ENCODE assay signal across 8 mouse cellular contexts in genomic region chr1:180256138-180256674, GRCm38 (mm10). TPM values are rescaled to one million over a fixed set of nuclear protein-coding genes. Genes with fewer than 3 reads are reported as not detected.
DNase-seq lines count a peak whose midpoint lies in the region; ATAC-seq and TF ChIP-seq lines count a peak whose summit lies in the region.

No protein-coding gene starts in this region.

- peaks cover 18% of the 10 kb centered on the region for H3K4me1 ChIP-seq in embryonic facial prominence, embryonic 13.5 days
- H3K4me1 ChIP-seq in limb, embryonic 14.5 days (ENCODE audit: control insufficient read depth, insufficient read depth, low read length), result peaks cover 9% of the 10 kb centered on the region; the same call in 1 of the 2 replicates
- H3K4me1 ChIP-seq in midbrain, postnatal 0 days (ENCODE audit: insufficient read depth, low read length), result peaks cover 6% of the 10 kb centered on the region; the same call in 1 of the 2 replicates

- DNase-seq in 3134 (ENCODE audit: extremely low read depth, insufficient read length, low spot score), result peak; percentile 91
- peak; percentile 99 to 100 for DNase-seq in adrenal gland, postnatal 36 days
- peak; percentile 95 for DNase-seq in heart, adult 8-10 months (ENCODE audit: low spot score)
- DNase-seq in kidney, adult 9 months, result peak; percentile 97
- peak; percentile 94 for DNase-seq in limb, embryonic 14.5 days (ENCODE audit: low spot score)
- peak; percentile 90 for DNase-seq in midbrain, postnatal 0 days (ENCODE audit: low spot score)
- DNase-seq in spleen, postnatal 14 days (ENCODE audit: low spot score in 2 of 2), result peak; percentile 100

- H3K27ac ChIP-seq in embryonic facial prominence, embryonic 13.5 days, result peak overlapping the region; percentile 72
- no peak overlapping the region; the same call in 1 of the 2 replicates for H3K27ac ChIP-seq in limb, embryonic 14.5 days (replicated peaks; ENCODE audit: low read depth, low read length)
- peak overlapping the region; percentile 92 for H3K27ac ChIP-seq in midbrain, postnatal 0 days (ENCODE audit: low read depth, low read length)

- under 1% methylated on average over 39 of the region's 39 CpGs for WGBS in embryonic facial prominence, embryonic 13.5 days
- WGBS in limb, embryonic 14.5 days, result under 1% methylated on average over 23 of the region's 39 CpGs
- under 1% methylated on average over 37 of the region's 39 CpGs for WGBS in midbrain, postnatal 0 days

- TF ChIP-seq CTCF in midbrain, postnatal 0 days (IDR thresholded peaks at IDR 0.05), result no peak

- no peaks in the 10 kb centered on the region for H3K36me3 ChIP-seq in embryonic facial prominence, embryonic 13.5 days
- H3K36me3 ChIP-seq in limb, embryonic 14.5 days (ENCODE audit: control insufficient read depth, insufficient read depth, low read length), result no peaks in the 10 kb centered on the region
- H3K36me3 ChIP-seq in midbrain, postnatal 0 days (ENCODE audit: insufficient read depth, low read length), result no peaks in the 10 kb centered on the region

- peak overlapping the region; percentile 77 for H3K4me3 ChIP-seq in embryonic facial prominence, embryonic 13.5 days
- H3K4me3 ChIP-seq in limb, embryonic 14.5 days (replicated peaks; ENCODE audit: low read length), result peak overlapping the region; percentile 65
- H3K4me3 ChIP-seq in midbrain, postnatal 0 days (ENCODE audit: low read depth, low read length), result peak overlapping the region; percentile 79

- H3K27me3 ChIP-seq in embryonic facial prominence, embryonic 13.5 days, result peaks cover 9% of the 10 kb centered on the region; the same call in 1 of the 2 replicates
- no peaks in the 10 kb centered on the region for H3K27me3 ChIP-seq in limb, embryonic 14.5 days (ENCODE audit: control insufficient read depth, insufficient read depth, low read length)
- H3K27me3 ChIP-seq in midbrain, postnatal 0 days (ENCODE audit: insufficient read depth, low read length), result no peaks in the 10 kb centered on the region

- H3K4me2 ChIP-seq in embryonic facial prominence, embryonic 13.5 days, result peak overlapping the region; percentile 99
- peak overlapping the region; percentile 98 for H3K4me2 ChIP-seq in limb, embryonic 14.5 days (replicated peaks; ENCODE audit: low read depth, low read length, severe bottlenecking)
- peak overlapping the region; percentile 97 for H3K4me2 ChIP-seq in midbrain, postnatal 0 days (ENCODE audit: low read depth, low read length, poor library complexity, severe bottlenecking)

- 0 out of 2 replicates have a peak, but pooled peaks have one; percentile 18 for TF ChIP-seq POLR2A in limb, embryonic 14.5 days (IDR thresholded peaks at IDR 0.05; ENCODE audit: borderline replicate concordance, extremely low read depth, insufficient read depth, insufficient read length)

- H3K9ac ChIP-seq in embryonic facial prominence, embryonic 13.5 days, result peak overlapping the region; percentile 87
- H3K9ac ChIP-seq in limb, embryonic 14.5 days (ENCODE audit: low read depth, low read length, severe bottlenecking), result peak overlapping the region; percentile 71
- peak overlapping the region; percentile 96 for H3K9ac ChIP-seq in midbrain, postnatal 0 days (replicated peaks; ENCODE audit: low read length, poor library complexity, severe bottlenecking)

- ATAC-seq in embryonic facial prominence, embryonic 13.5 days (ENCODE audit: insufficient number of reproducible peaks, insufficient read depth, low FRiP score, low TSS enrichment, low read depth), result peak; percentile 87
- peak; percentile 94 for ATAC-seq in limb, embryonic 14.5 days (ENCODE audit: low FRiP score, low read depth)
- ATAC-seq in midbrain, postnatal 0 days (ENCODE audit: low FRiP score), result peak; percentile 88

- no peaks in the 10 kb centered on the region for H3K9me3 ChIP-seq in embryonic facial prominence, embryonic 13.5 days
- no peaks in the 10 kb centered on the region for H3K9me3 ChIP-seq in limb, embryonic 14.5 days (ENCODE audit: control insufficient read depth, low read length)
- H3K9me3 ChIP-seq in midbrain, postnatal 0 days (ENCODE audit: low read length), result no peaks in the 10 kb centered on the region

RNA-seq across cellular contexts. Expression of gene Psen2, which starts 7.0 kb away (rescaled TPM):
- total RNA-seq in adrenal gland, postnatal 36 days (2021), result 10 to 100 TPM; 24.5 to 33.5 TPM
- 9.4 and 11.3 TPM in 2 replicates for polyA plus RNA-seq in embryonic facial prominence, embryonic 13.5 days (2015; fragmentation: Nextera tagmentation; extraction: Ambion mirVana)
- total RNA-seq in heart, adult 8-10 months (2022), result 10 to 100 TPM; 14.7 to 16.0 (median 15.3) TPM
- 23.0 and 23.4 TPM in 2 replicates for polyA plus RNA-seq in limb, embryonic 14.5 days (2012; rRNA removed)
- polyA plus RNA-seq in limb, embryonic 14.5 days (2014; fragmentation: Nextera tagmentation; extraction: Ambion mirVana), result 14.1 and 17.1 TPM in 2 replicates
- total RNA-seq in midbrain, postnatal 0 days (2014; rRNA removed), result 30.6 and 32.1 TPM in 2 replicates
- polyA plus RNA-seq in midbrain, postnatal 0 days (2015; fragmentation: Nextera tagmentation; extraction: Ambion mirVana), result 22.0 and 24.5 TPM in 2 replicates

RNA-seq across cellular contexts. Expression of gene Coq8a, which starts 56.8 kb away (rescaled TPM):
- total RNA-seq in adrenal gland, postnatal 36 days (2021), result 100 to 1,000 TPM; 284 to 434 TPM
- 4.1 and 5.3 TPM in 2 replicates for polyA plus RNA-seq in embryonic facial prominence, embryonic 13.5 days (2015; fragmentation: Nextera tagmentation; extraction: Ambion mirVana)
- 1,000 to 10,000 TPM in 1 of 4 experiments, 100 to 1,000 TPM in 3; 923 to 1,131 (median 957) TPM for total RNA-seq in heart, adult 8-10 months (2022)
- polyA plus RNA-seq in limb, embryonic 14.5 days (2012; rRNA removed), result 4.3 and 6.3 TPM in 2 replicates
- 8.1 TPM in 2 replicates for polyA plus RNA-seq in limb, embryonic 14.5 days (2014; fragmentation: Nextera tagmentation; extraction: Ambion mirVana)
- total RNA-seq in midbrain, postnatal 0 days (2014; rRNA removed), result 2.1 and 7.2 TPM in 2 replicates
- 6.8 and 8.3 TPM in 2 replicates for polyA plus RNA-seq in midbrain, postnatal 0 days (2015; fragmentation: Nextera tagmentation; extraction: Ambion mirVana)

Comparison
In these comparisons a context has a peak if more than half of its experiments do, and no peak if none do; other contexts are left out.
1. RNA of gene Coq8a, which starts 56.8 kb away (total RNA-seq): 923 to 1,131 TPM in heart, adult 8-10 months and 284 to 434 TPM in adrenal gland, postnatal 36 days; 2.1 to 7.2 TPM in midbrain, postnatal 0 days; every median in the first group is over 10 times any median in the second.
2. Peak in every context shown above with its lines, with median percentiles within 50 percentile points of each other: DNase-seq, ATAC-seq, H3K4me2 ChIP-seq, H3K4me3 ChIP-seq and H3K9ac ChIP-seq.